Mouse (Mus musculus) spleen, adult 2 months (tissue): ENCODE measurements around the gene Slc2a8. TPM values are rescaled to one million over a fixed set of nuclear protein-coding genes. Genes with fewer than 3 reads are reported as not detected.

Experiments used
- DNase-seq, 2 experiments: peaks; one replicate each; pipeline versions ENCODE4 v3.0.0 to v3.0.0-alpha.2; 2012 to 2021; ENCODE audit warnings: low spot score in 2 of 2, low read depth in 1 of 2
- H3K27ac ChIP-seq: fragments of 200-500 bp; 2 replicates; pipeline ENCODE4 v1.5.1; 2012; ENCODE audit warnings: low read length, inconsistent platforms; ENCODE audit not compliant: insufficient read depth
- H3K27me3 ChIP-seq: fragments of 200-500 bp; 2 replicates; pipeline ENCODE4 v1.6.1; 2012; ENCODE audit warnings: mild to moderate bottlenecking, moderate library complexity, low read length, inconsistent platforms; ENCODE audit not compliant: control insufficient read depth, insufficient read depth
- H3K36me3 ChIP-seq: fragments of 200-500 bp; 2 replicates; pipeline ENCODE4 v1.6.1; 2012; ENCODE audit warnings: mild to moderate bottlenecking, low read length, inconsistent platforms; ENCODE audit not compliant: control insufficient read depth, insufficient read depth
- H3K4me1 ChIP-seq: fragments of 200-500 bp; 2 replicates; pipeline ENCODE4 v1.6.1; 2011; ENCODE audit warnings: inconsistent platforms; ENCODE audit not compliant: control insufficient read depth, insufficient read depth, insufficient read length
- H3K4me3 ChIP-seq: fragments of 200-500 bp; 2 replicates; pipeline ENCODE4 v1.5.1; 2011; ENCODE audit warnings: mild to moderate bottlenecking, inconsistent platforms; ENCODE audit not compliant: insufficient read depth, insufficient read length; ENCODE audit errors: extremely low read depth
- CTCF ChIP-seq: fragments of 200-500 bp; IDR thresholded peaks from 2 replicates; pipeline ENCODE4 v1.5.1; 2011; ENCODE audit warnings: mild to moderate bottlenecking, inconsistent platforms; ENCODE audit not compliant: insufficient read depth, insufficient read length, insufficient replicate concordance; ENCODE audit errors: extremely low read depth
- POLR2A ChIP-seq: fragments of 200-500 bp; IDR thresholded peaks from 2 replicates; pipeline ENCODE4 v1.6.1; 2011; ENCODE audit warnings: low read depth, low read length, inconsistent platforms
- WGBS: fragments of 180-500 bp; shearing (Covaris S2); methylation state at CpG from one replicate; pipeline ENCODE4 v1.1.7; 2018; 5-methylcytosine and 5-hydroxymethylcytosine counted together
- polyA plus RNA-seq: library from polyadenylated mRNA; depleted of rRNA; stranded (reverse); fragments of >200 nt; gene quantifications from 2 replicates; pipeline ENCODE4 v1.2.3, GENCODE M21; 2012

Gene Slc2a8
- polyA plus RNA-seq, 1 experiment, result 24.7 TPM

DNA sequence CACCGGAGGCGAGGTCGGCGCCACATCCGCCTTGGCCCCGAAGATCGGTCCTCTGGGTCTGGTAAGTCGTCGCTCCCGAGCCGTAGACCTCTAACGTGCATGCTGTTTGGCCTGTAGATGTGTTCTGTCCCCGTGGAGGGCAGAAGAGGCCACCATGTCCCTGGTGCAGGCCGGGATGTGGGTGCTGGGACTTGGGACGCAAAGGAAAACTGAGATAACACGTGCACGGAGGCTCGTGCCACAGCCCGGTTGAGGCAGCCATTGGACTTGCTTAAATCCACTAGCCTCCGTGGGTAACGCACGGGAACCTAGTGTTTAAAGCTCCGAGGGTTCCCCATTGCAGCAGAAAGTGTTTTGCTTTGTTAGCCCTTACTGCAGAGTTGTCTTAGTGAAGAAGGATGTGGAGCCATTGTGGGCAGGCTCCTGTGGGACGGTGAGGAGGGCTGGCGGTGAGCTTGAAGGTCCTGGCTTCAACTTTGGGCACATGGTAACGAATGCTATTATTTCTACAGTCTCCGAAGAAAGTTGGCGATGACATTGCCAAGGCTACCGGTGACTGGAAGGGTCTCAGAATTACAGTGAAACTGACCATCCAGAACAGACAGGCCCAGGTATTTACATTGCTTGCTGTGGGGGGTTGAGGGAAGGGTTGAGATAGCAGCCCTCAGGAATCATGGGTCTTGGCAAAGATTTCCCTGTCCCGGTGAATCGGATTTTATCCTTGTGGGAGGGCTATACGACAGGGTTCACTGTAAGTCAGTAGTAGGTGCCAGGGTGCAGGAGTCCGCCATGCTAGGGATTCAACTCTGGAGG lies 19.6 kb downstream of the Slc2a8 start:
- peaks cover 8% of the 10 kb centered on the region; the same call in 1 of the 2 replicates for H3K4me1 ChIP-seq
- H3K27ac ChIP-seq, result peak overlapping the region; percentile 82
- DNase-seq, result peak in 1 of 2 experiments; percentile 12
- H3K4me3 ChIP-seq, result peak overlapping the region; percentile 86
- no peak for TF ChIP-seq POLR2A
- H3K36me3 ChIP-seq, result peaks cover 16% of the 10 kb centered on the region
- 2% methylated on average over 33 of the region's 33 CpGs for WGBS
- no peaks in the 10 kb centered on the region for H3K27me3 ChIP-seq

DNA sequence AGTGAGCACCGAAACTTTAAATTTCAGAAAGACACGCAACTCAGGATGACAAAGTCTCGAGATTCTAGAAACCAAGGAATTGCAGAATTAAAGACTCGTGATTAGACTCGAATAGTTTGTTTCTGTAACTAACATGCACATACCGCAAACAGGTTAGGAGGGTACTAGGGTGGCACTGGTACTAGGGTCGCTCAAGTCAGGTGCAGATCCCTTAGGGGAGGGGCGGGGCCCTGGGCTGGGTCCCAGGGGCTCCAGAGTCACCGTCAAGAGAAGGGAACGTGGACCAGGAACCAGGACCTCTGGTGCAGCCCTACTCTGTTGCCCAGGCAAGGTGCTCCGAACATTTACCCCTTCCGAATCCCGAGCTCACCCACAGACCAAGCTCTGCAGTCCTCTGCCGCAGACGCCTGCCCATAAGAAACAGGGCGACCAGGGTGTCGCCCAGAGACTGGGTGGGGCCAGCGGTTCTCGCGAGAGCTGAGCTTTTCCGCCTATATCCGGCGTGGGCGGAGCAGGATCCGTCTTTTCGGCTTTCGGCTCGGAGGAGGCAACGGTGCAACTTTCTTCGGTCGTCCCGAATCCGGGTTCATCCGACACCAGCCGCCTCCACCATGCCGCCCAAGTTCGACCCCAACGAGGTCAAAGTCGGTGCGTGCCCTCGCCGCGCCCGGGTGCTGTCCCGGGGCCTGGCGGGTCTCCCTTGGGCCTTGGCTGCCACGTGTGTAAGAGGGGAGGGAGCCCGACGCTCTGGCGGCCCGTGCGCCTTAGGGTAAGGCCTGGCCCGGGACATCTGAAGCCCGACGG lies 20.5 kb downstream of the Slc2a8 start, which contains the start of the genes Rpl12 and Lrsam1:
Rpl12 (plus strand) TSS at position 368 of the 804 bp plus-strand sequence.
Lrsam1 (minus strand) TSS at position 423 of the 804 bp plus-strand sequence.
- Histone ChIP-seq H3K27me3 (no peaks in the 10 kb centered on the region), H3K4me3 (peak within 1 kb of the TSS; percentile 86), H3K4me1 (peaks cover 7% of the 10 kb centered on the region; the same call in 1 of the 2 replicates), H3K36me3 (peaks cover 16% of the 10 kb centered on the region), H3K27ac (peak within 1 kb of the TSS; percentile 82)
- TF ChIP-seq POLR2A (peak; percentile 40), CTCF (no peak)
- 3% methylated on average over 55 of the region's 55 CpGs for WGBS
- DNase-seq, result peak; percentile 87 to 92

DNA sequence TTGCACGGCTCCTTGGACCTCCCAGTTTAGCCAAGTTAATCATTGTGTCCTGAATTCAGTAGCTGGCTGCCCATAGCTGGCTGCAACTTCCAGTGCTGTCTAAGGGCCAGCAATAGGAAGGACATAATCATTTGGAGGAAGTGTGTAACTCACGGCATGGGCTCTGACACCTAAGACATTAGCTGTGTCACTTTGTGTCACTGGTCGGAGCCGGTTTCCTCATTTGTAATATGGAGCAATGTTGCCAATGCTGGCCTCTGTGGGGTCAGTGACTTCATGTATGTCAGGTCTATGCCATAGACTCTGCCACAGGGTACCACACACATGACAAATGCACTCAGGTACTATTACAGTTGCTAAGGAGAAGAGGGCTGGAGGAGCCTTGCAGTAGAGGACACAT lies 21.6 kb downstream of the Slc2a8 start:
- no peak overlapping the region for H3K27ac ChIP-seq
- WGBS, result 88% methylated on average over 4 of the region's 4 CpGs
- TF ChIP-seq POLR2A (no peak), CTCF (no peak)
- H3K4me3 ChIP-seq, result no peak overlapping the region
- DNase-seq, result no peak
- H3K27me3 ChIP-seq, result no peaks in the 10 kb centered on the region
- H3K36me3 ChIP-seq, result peaks cover 16% of the 10 kb centered on the region
- peaks cover 2% of the 10 kb centered on the region; the same call in 1 of the 2 replicates for H3K4me1 ChIP-seq

DNA sequence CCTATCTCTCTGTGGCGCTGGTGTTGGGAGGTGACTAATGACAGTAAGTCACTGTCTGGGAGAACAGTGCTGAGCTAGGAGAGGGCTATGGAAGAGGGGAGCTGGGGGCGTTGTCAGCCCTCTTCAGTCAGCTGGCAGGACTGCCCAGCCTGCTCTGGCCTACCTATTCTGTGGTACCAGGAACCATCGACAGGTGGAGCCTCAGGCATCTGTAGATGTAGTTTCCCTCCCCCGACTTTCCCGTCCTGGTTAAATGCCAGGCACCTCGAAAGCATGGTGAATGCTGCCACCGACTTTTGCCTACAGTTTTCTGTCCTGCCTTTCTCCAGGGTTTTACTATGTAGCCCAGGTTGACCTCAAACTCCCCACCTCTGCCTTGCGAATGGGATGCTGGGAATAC lies 24.5 kb downstream of the Slc2a8 start:
- DNase-seq, result no peak
- Histone ChIP-seq H3K27me3 (no peaks in the 10 kb centered on the region), H3K4me3 (no peak overlapping the region), H3K36me3 (peaks cover 5% of the 10 kb centered on the region), H3K4me1 (peaks cover 2% of the 10 kb centered on the region; the same call in 1 of the 2 replicates), H3K27ac (no peak overlapping the region)
- WGBS, result 71% methylated on average over 8 of the region's 8 CpGs
- TF ChIP-seq POLR2A (no peak), CTCF (no peak)

DNA sequence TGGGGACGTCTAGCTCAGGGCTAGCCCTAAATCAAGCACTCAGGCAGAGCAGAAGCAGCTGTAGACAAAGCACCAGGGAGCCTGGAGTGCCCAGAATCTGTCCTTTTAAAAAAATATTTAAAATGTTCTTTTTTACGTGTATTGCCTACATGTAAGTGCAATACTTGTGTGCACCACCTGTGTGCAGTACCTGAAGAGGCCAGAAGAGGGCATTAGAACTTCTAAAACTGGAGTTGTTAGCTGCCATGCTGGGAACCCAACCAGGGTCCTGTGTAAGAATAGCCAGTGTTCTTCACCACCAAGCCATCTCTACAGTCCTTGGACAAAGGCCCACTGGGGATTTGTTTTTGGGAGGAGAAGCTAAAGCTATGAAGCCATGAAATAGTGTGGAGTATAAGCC lies 27.3 kb downstream of the Slc2a8 start:
- Histone ChIP-seq H3K27me3 (no peaks in the 10 kb centered on the region), H3K4me1 (no peaks in the 10 kb centered on the region), H3K27ac (no peak overlapping the region), H3K36me3 (peaks cover 5% of the 10 kb centered on the region), H3K4me3 (no peak overlapping the region)
- DNase-seq, result no peak
- 89% methylated on average over 2 of the region's 2 CpGs for WGBS
- TF ChIP-seq POLR2A, result no peak
- no peak for TF ChIP-seq CTCF

DNA sequence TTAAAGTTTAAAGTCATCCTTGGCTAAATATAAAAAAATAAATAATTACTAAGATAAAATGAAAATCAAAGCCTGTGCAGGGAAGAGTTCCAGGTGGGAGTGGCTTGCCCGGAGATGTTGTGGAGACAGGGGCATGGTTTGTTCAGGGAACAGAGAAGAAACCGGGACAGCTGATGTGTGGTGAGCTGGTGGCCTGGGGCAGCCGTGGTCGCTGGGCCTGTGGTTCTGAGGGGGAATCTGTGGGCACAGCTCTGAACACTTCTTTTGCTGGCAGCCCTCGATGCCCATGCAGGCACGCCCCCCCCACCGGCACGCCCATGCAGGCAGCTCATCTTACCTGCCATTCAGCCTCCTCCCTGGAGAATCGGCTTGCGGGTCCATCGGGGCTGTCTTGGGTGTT lies 34.4 kb downstream of the Slc2a8 start:
- TF ChIP-seq POLR2A (no peak), CTCF (no peak)
- H3K27ac ChIP-seq, result no peak overlapping the region
- no peak overlapping the region for H3K4me3 ChIP-seq
- WGBS, result 76% methylated on average over 11 of the region's 11 CpGs
- DNase-seq, result no peak
- H3K4me1 ChIP-seq, result no peaks in the 10 kb centered on the region
- peaks cover 13% of the 10 kb centered on the region for H3K36me3 ChIP-seq
- H3K27me3 ChIP-seq, result no peaks in the 10 kb centered on the region

DNA sequence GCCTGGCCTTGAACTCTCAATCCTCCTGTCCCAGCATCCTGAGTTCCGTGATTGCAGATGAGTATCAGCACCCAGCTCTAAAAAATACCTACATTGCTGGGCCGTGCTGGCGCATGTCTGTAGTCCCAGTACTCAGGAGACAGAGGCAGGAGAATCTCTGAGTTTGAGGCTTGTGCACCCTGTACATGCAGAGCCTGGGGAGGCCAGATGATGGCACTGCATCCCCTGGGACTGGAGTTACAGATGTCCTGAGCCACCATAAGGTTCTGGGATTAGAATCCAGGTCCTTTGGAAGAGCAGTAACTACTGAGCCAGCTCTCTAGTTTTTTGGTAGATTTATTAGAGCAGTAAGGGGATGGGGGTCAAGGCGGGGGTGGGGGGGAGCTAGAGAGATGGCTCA lies 41.4 kb downstream of the Slc2a8 start:
- peaks cover 11% of the 10 kb centered on the region for H3K36me3 ChIP-seq
- DNase-seq, result no peak
- TF ChIP-seq CTCF (no peak), POLR2A (no peak)
- H3K4me1 ChIP-seq, result no peaks in the 10 kb centered on the region
- H3K27ac ChIP-seq, result no peak overlapping the region
- no peaks in the 10 kb centered on the region for H3K27me3 ChIP-seq
- 94% methylated on average over 4 of the region's 4 CpGs for WGBS
- no peak overlapping the region for H3K4me3 ChIP-seq
